Comparison of ENCODE assay signal across 23 mouse cellular contexts in the genomic region with DNA sequence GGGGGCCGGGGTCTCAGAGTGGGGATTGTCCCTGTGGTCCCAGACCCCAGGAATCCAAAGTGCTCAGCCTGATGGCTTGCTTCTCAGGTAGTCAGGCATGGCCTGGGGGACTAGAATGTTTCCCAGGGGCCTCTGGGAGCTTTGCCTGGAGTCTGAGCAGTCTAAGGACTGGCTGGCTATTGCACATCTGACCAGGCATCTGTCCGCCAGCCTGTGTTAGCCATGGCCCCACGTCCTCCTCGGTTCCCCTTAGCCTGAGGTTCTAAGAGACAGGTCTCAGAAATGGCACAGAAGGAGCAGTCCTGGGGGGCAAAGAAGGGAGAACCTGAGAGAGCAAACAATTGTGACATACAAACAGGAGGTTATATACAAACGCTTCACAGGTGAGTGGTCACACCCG.
"Had no signal": no experiment of that assay in that cellular context is flagged by ENCODE, and none has a peak within 500 bp of the region (broad histone marks: within the 10 kb centered on the region; RNA-seq: fewer than 3 reads in every experiment).

No protein-coding gene starts in this region.

- ATAC-seq: hindbrain, embryonic 16.5 days; inflammation-experienced regulatory T-cells, adult 6 months; intestine, embryonic 15.5 days; intestine, postnatal 0 days; liver, embryonic 12.5 days had no signal

- H3K27me3 ChIP-seq: heart, embryonic 12.5 days; hindbrain, embryonic 12.5 days; intestine, embryonic 15.5 days; limb, embryonic 13.5 days; limb, embryonic 15.5 days; liver, embryonic 12.5 days had no signal

- H3K27ac ChIP-seq: heart, embryonic 10.5 days; hindbrain, embryonic 12.5 days; hindbrain, embryonic 14.5 days; intestine, embryonic 15.5 days; layer of hippocampus, adult 2 months; left cerebral cortex, adult 2 months; limb, embryonic 13.5 days; limb, embryonic 15.5 days; liver, embryonic 12.5 days; liver, embryonic 14.5 days had no signal

- H3K4me2 ChIP-seq: heart, embryonic 12.5 days; hindbrain, embryonic 12.5 days; hindbrain, embryonic 14.5 days; intestine, embryonic 15.5 days; limb, embryonic 13.5 days; limb, embryonic 15.5 days; liver, embryonic 12.5 days had no signal

- H3K9me3 ChIP-seq: heart, embryonic 10.5 days; hindbrain, embryonic 12.5 days; intestine, embryonic 15.5 days; limb, embryonic 13.5 days; limb, embryonic 15.5 days had no signal

- H3K9ac ChIP-seq: heart, embryonic 12.5 days; hindbrain, embryonic 12.5 days; hindbrain, embryonic 14.5 days; intestine, embryonic 15.5 days; limb, embryonic 13.5 days; limb, embryonic 15.5 days; liver, embryonic 12.5 days; liver, embryonic 14.5 days had no signal

- H3K36me3 ChIP-seq: heart, embryonic 10.5 days; heart, embryonic 12.5 days; hindbrain, embryonic 12.5 days; intestine, embryonic 15.5 days; limb, embryonic 13.5 days; limb, embryonic 15.5 days; liver, embryonic 12.5 days had no signal

- H3K4me1 ChIP-seq: intestine, embryonic 15.5 days had no signal

- DNase-seq: gastrocnemius, postnatal 14 days; gastrocnemius, postnatal 36 days; heart, adult 18-20 months; heart, postnatal 10 days; kidney, adult 18-20 months; kidney, adult 8-10 months; kidney, postnatal 10 days; kidney, postnatal 25 days; kidney, postnatal 4 days had no signal

- H3K4me3 ChIP-seq: heart, embryonic 10.5 days; heart, embryonic 12.5 days; hindbrain, embryonic 12.5 days; intestine, embryonic 15.5 days; layer of hippocampus, adult 2 months; left cerebral cortex, adult 2 months; limb, embryonic 13.5 days; limb, embryonic 15.5 days; liver, embryonic 12.5 days had no signal
